Mouse (Mus musculus): ENCODE measurements around the gene Tmcc3.

GRCm38 (mm10) chr10:94508863-94509262 lies 197.1 kb downstream of the Tmcc3 start:
- no peak for TF ChIP-seq GATA1 (IDR thresholded peaks at IDR 0.05; ENCODE audit: low read length)
- no peak for TF ChIP-seq TAL1 (IDR thresholded peaks at IDR 0.05; ENCODE audit: low read length)

Data from erythroblast, embryonic 14.5 days (primary cell).